In the genomic region with DNA sequence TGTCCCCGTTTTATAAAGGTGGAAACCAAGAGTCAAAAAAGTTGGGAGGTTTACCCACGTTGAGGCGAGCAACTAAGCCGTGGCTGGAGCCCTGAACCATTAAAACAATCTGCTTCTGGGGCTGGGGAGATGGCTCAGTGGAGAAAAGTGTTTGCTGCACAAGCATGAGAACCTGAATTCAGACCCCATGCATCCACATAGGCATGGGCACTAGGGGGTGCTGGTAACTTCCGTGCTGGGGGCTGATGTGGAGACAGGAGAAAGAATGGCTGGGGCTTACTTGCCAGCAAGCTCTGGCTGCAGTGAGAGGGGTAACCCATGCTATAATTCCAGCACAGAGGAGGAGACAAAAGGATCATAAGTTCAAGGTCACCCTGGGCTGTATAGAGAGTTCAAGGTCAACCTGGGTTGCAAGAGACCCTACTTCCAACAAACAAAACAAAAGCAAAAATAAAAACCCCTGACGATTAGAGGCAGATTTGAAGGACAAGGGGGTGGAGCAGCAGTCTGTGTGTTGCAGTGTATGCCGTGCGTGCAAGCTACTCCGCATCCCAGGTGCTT, we compare ENCODE assay signal across 26 mouse cellular contexts. TPM values are rescaled to one million over a fixed set of nuclear protein-coding genes. Genes with fewer than 3 reads are reported as not detected.
DNase-seq lines count a peak whose midpoint lies in the region; ATAC-seq and TF ChIP-seq lines count a peak whose summit lies in the region.
"Had no signal": no experiment of that assay in that cellular context is flagged by ENCODE, and none has a peak within 500 bp of the region (broad histone marks: within the 10 kb centered on the region; RNA-seq: fewer than 3 reads in every experiment).

No protein-coding gene starts in this region.

- no peak for TF ChIP-seq POLR2A in heart, adult 2 months (IDR thresholded peaks at IDR 0.05; ENCODE audit: insufficient read depth, low read depth, low read length)

- intact Hi-C loops in heart, adult 2 months (cut with DNase I): no loop called here
- intact Hi-C loops in heart, postnatal 36 days (cut with DNase I): no loop called here

- H3K4me1 ChIP-seq in heart, adult 2 months (ENCODE audit: control insufficient read depth, insufficient read depth, low read length): no peaks in the 10 kb centered on the region
- H3K4me1 ChIP-seq in liver, postnatal 0 days (ENCODE audit: insufficient read depth): peaks cover 3% of the 10 kb centered on the region
- H3K4me1 ChIP-seq in forebrain, embryonic 11.5 days (replicated peaks; ENCODE audit: control insufficient read depth, insufficient read depth, low read length): no peaks in the 10 kb centered on the region
- H3K4me1 ChIP-seq: limb, embryonic 12.5 days had no signal

- ATAC-seq in liver, postnatal 0 days: no peak
- ATAC-seq in forebrain, embryonic 11.5 days (replicated peaks; ENCODE audit: low FRiP score): no peak
- ATAC-seq: forebrain, embryonic 14.5 days; midbrain, embryonic 16.5 days had no signal

- no peaks in the 10 kb centered on the region for H3K79me2 ChIP-seq in heart, adult 2 months (replicated peaks; ENCODE audit: control insufficient read depth, insufficient read depth, low read length)

- TF ChIP-seq CTCF in heart, adult 2 months (IDR thresholded peaks at IDR 0.05): peak; percentile 19
- TF ChIP-seq CTCF in liver, postnatal 0 days (IDR thresholded peaks at IDR 0.05; ENCODE audit: low read depth): peak; percentile 19

- H3K27ac ChIP-seq in heart, adult 2 months: no peak overlapping the region
- no peak overlapping the region for H3K27ac ChIP-seq in liver, postnatal 0 days (ENCODE audit: low read depth)
- no peak overlapping the region for H3K27ac ChIP-seq in forebrain, embryonic 11.5 days (ENCODE audit: low read depth, low read length)
- H3K27ac ChIP-seq: gastrocnemius, adult 2 months; heart, embryonic 15.5 days; kidney, embryonic 15.5 days; limb, embryonic 12.5 days had no signal

- no peaks in the 10 kb centered on the region for H3K9me3 ChIP-seq in liver, postnatal 0 days (ENCODE audit: low read length)
- H3K9me3 ChIP-seq in forebrain, embryonic 11.5 days (ENCODE audit: control insufficient read depth, low read length): no peaks in the 10 kb centered on the region
- H3K9me3 ChIP-seq: heart, embryonic 15.5 days; kidney, embryonic 15.5 days; limb, embryonic 12.5 days had no signal

- H3K36me3 ChIP-seq in heart, adult 2 months (ENCODE audit: control insufficient read depth, insufficient read depth, low read length): no peaks in the 10 kb centered on the region
- no peaks in the 10 kb centered on the region for H3K36me3 ChIP-seq in liver, postnatal 0 days (replicated peaks; ENCODE audit: insufficient read depth, low read length)
- H3K36me3 ChIP-seq in forebrain, embryonic 11.5 days (ENCODE audit: control insufficient read depth, insufficient read depth, low read length): no peaks in the 10 kb centered on the region
- H3K36me3 ChIP-seq: heart, embryonic 15.5 days; kidney, embryonic 15.5 days; limb, embryonic 12.5 days had no signal

- WGBS in heart, adult 2 months: 64% methylated on average over 9 of the region's 9 CpGs
- 56% methylated on average over 9 of the region's 9 CpGs for WGBS in liver, postnatal 0 days (ENCODE audit: insufficient replicate concordance)
- 65% methylated on average over 9 of the region's 9 CpGs for WGBS in forebrain, embryonic 11.5 days

- no peak for TF ChIP-seq EP300 in heart, adult 2 months (IDR thresholded peaks at IDR 0.05; ENCODE audit: insufficient read depth, low read depth, low read length)
- no peak for TF ChIP-seq EP300 in liver, postnatal 0 days (IDR thresholded peaks at IDR 0.05; ENCODE audit: low read depth)

- DNase-seq in heart, adult 2 months: no peak
- no peak for DNase-seq in heart, postnatal 36 days
- no peak for DNase-seq in liver, postnatal 0 days
- no peak for DNase-seq in liver
- DNase-seq in A20 (ENCODE audit: low read depth, low spot score): peak; percentile 30
- DNase-seq in NIH3T3 (ENCODE audit: low read depth): peak; percentile 43
- no peak for DNase-seq in forebrain, embryonic 11.5 days (ENCODE audit: low spot score)
- no peak for DNase-seq in yolk sac, embryonic 10.5 days (ENCODE audit: low spot score)
- DNase-seq: adrenal gland, adult 8-10 months; cerebellum, adult 11-12 months; cerebellum, postnatal 36 days; gastrocnemius, adult 2 months had no signal

- H3K9ac ChIP-seq in heart, adult 2 months (ENCODE audit: low read depth, low read length): no peak overlapping the region
- no peak overlapping the region for H3K9ac ChIP-seq in liver, postnatal 0 days (replicated peaks)
- no peak overlapping the region for H3K9ac ChIP-seq in forebrain, embryonic 11.5 days (ENCODE audit: low read length)
- H3K9ac ChIP-seq: heart, embryonic 15.5 days; kidney, embryonic 15.5 days; limb, embryonic 12.5 days had no signal

- H3K4me3 ChIP-seq in heart, adult 2 months: no peak overlapping the region
- H3K4me3 ChIP-seq in liver, postnatal 0 days (ENCODE audit: low read depth, low read length): no peak overlapping the region
- H3K4me3 ChIP-seq in forebrain, embryonic 11.5 days (ENCODE audit: low read depth, low read length): no peak overlapping the region
- H3K4me3 ChIP-seq: gastrocnemius, adult 2 months; heart, embryonic 15.5 days; kidney, embryonic 15.5 days; limb, embryonic 12.5 days had no signal

- no peak overlapping the region for H3K4me2 ChIP-seq in liver, postnatal 0 days (ENCODE audit: low read depth, low read length)
- no peak overlapping the region for H3K4me2 ChIP-seq in forebrain, embryonic 11.5 days (ENCODE audit: low read depth, low read length, severe bottlenecking)
- H3K4me2 ChIP-seq: heart, embryonic 15.5 days; kidney, embryonic 15.5 days; limb, embryonic 12.5 days had no signal

- no peaks in the 10 kb centered on the region for H3K27me3 ChIP-seq in heart, adult 2 months (ENCODE audit: control insufficient read depth, insufficient read depth, low read length)
- no peaks in the 10 kb centered on the region for H3K27me3 ChIP-seq in liver, postnatal 0 days (ENCODE audit: insufficient read depth, low read length)
- H3K27me3 ChIP-seq in forebrain, embryonic 11.5 days (ENCODE audit: control insufficient read depth, insufficient read depth, low read length): no peaks in the 10 kb centered on the region
- H3K27me3 ChIP-seq: heart, embryonic 15.5 days; kidney, embryonic 15.5 days had no signal

RNA-seq across cellular contexts. Expression of a gene that starts 5.1 kb away (rescaled TPM):
- total RNA-seq in heart, adult 2 months (2021): not detected
- polyA plus RNA-seq in heart, adult 2 months (2012; rRNA removed): 0.14 TPM in 1 of 2 replicates, not detected in the other
- total RNA-seq in heart, postnatal 36 days (2021): not detected
- not detected in 2 replicates for polyA plus RNA-seq in liver, postnatal 0 days (2015; fragmentation: Nextera tagmentation; extraction: Ambion mirVana)
- polyA plus RNA-seq in forebrain, embryonic 11.5 days (2014; fragmentation: Nextera tagmentation; extraction: Ambion mirVana): 0.21 TPM in 1 of 2 replicates, not detected in the other
- total RNA-seq: gastrocnemius, adult 2 months; granulocyte monocyte progenitor cell, adult 5-6 weeks; megakaryocyte, adult 5-6 weeks had no signal
- polyA plus RNA-seq: limb, embryonic 12.5 days; liver, embryonic 16.5 days; small intestine, adult 2 months had no signal

RNA-seq across cellular contexts. Expression of a gene that starts 39.0 kb away (rescaled TPM):
- 10 to 100 TPM; 28.6 to 31.0 TPM for total RNA-seq in heart, adult 2 months (2021)
- 11.0 and 20.6 TPM in 2 replicates for polyA plus RNA-seq in heart, adult 2 months (2012; rRNA removed)
- 10 to 100 TPM; 32.9 to 36.3 TPM for total RNA-seq in heart, postnatal 36 days (2021)
- 3.8 and 4.7 TPM in 2 replicates for polyA plus RNA-seq in liver, postnatal 0 days (2015; fragmentation: Nextera tagmentation; extraction: Ambion mirVana)
- 17.1 and 21.2 TPM in 2 replicates for polyA plus RNA-seq in forebrain, embryonic 11.5 days (2014; fragmentation: Nextera tagmentation; extraction: Ambion mirVana)

RNA-seq across cellular contexts. Expression of a gene that starts 47.3 kb away (rescaled TPM):
- not detected for total RNA-seq in heart, adult 2 months (2021)
- polyA plus RNA-seq in heart, adult 2 months (2012; rRNA removed): not detected in 2 replicates
- not detected for total RNA-seq in heart, postnatal 36 days (2021)
- not detected in 2 replicates for polyA plus RNA-seq in liver, postnatal 0 days (2015; fragmentation: Nextera tagmentation; extraction: Ambion mirVana)
- polyA plus RNA-seq in forebrain, embryonic 11.5 days (2014; fragmentation: Nextera tagmentation; extraction: Ambion mirVana): not detected in 2 replicates
- total RNA-seq: adrenal gland, adult 8-10 months; ES-E14; gastrocnemius, adult 2 months; granulocyte monocyte progenitor cell, adult 5-6 weeks; layer of hippocampus, adult 18-20 months; left cerebral cortex, adult 18-20 months; megakaryocyte, adult 5-6 weeks had no signal
- polyA plus RNA-seq: forebrain, embryonic 14.5 days; heart, embryonic 15.5 days; hindbrain, embryonic 11.5 days; intestine, embryonic 14.5 days; kidney, embryonic 15.5 days; limb, embryonic 12.5 days; liver, embryonic 16.5 days; midbrain, embryonic 16.5 days; small intestine, adult 2 months had no signal

Comparison
In these comparisons a context has a peak if more than half of its experiments do, and no peak if none do; other contexts are left out.
1. DNase-seq: peak in A20 (single experiment) and NIH3T3 (single experiment); none in heart, adult 2 months (0 of 2), heart, postnatal 36 days (0 of 2), liver, postnatal 0 days (single experiment), liver (single experiment), forebrain, embryonic 11.5 days (single experiment) and yolk sac, embryonic 10.5 days (single experiment).